Mouse (Mus musculus): ENCODE results near the gene Gzmm. TPM values are rescaled to one million over a fixed set of nuclear protein-coding genes. Genes with fewer than 3 reads are reported as not detected.
A peak's percentile ranks its signal among the peaks of the same experiment; 100 is the strongest.

Gzmm gene
- 0.74 and 1.2 TPM in 2 replicates for polyA plus RNA-seq (2016; fragmentation: Nextera tagmentation; extraction: Ambion mirVana)

- no peak within 1 kb of the TSS for H3K27ac ChIP-seq
- H3K36me3 ChIP-seq: peaks cover 59% of the 10 kb centered on the region
- WGBS: 80% methylated on average over 4 of the region's 4 CpGs
- H3K4me2 ChIP-seq: no peak within 1 kb of the TSS
- H3K4me3 ChIP-seq (replicated peaks): no peak within 1 kb of the TSS
- no peak for ATAC-seq (ENCODE audit: insufficient number of reproducible peaks, insufficient read depth, low FRiP score, low TSS enrichment, low read depth)
- H3K27me3 ChIP-seq: no peaks in the 10 kb centered on the region
- H3K9ac ChIP-seq (replicated peaks): no peak within 1 kb of the TSS
- H3K4me1 ChIP-seq (replicated peaks): peaks cover 4% of the 10 kb centered on the region
- H3K9me3 ChIP-seq: 0 out of 2 replicates have a peak, but pooled peaks cover 7% of the 10 kb centered on the region
Observed at GRCm38 (mm10) chr10:79688720-79689119, at the start of gene Gzmm. Gene Gzmm, plus strand, starts transcription at chr10:79689020.

GRCm38 (mm10) chr10:79645711-79646110 is 43.1 kb upstream of the Gzmm start, which contains the start of gene Odf3l2:
Gene Odf3l2, minus strand, starts transcription at chr10:79645738.
- Histone ChIP-seq H3K4me3 (replicated peaks) (no peak within 1 kb of the TSS), H3K4me1 (replicated peaks) (no peaks in the 10 kb centered on the region; the same call in 1 of the 2 replicates), H3K27ac (no peak within 1 kb of the TSS), H3K9ac (replicated peaks) (no peak within 1 kb of the TSS), H3K4me2 (no peak within 1 kb of the TSS), H3K27me3 (peaks cover 2% of the 10 kb centered on the region; the same call in 1 of the 2 replicates), H3K36me3 (no peaks in the 10 kb centered on the region), H3K9me3 (no peaks in the 10 kb centered on the region)
- WGBS: 66% methylated on average over 8 of the region's 8 CpGs
- no peak for ATAC-seq (ENCODE audit: insufficient number of reproducible peaks, insufficient read depth, low FRiP score, low TSS enrichment, low read depth)

- H3K4me3 ChIP-seq (replicated peaks): no peak overlapping the region
- ATAC-seq (ENCODE audit: insufficient number of reproducible peaks, insufficient read depth, low FRiP score, low TSS enrichment, low read depth): 0 out of 2 replicates have a peak, but pooled peaks have one; percentile 49
- WGBS: 30% methylated on average over 7 of the region's 7 CpGs
- no peak overlapping the region for H3K4me2 ChIP-seq
- H3K27me3 ChIP-seq: peaks cover 16% of the 10 kb centered on the region; the same call in 1 of the 2 replicates
- H3K9me3 ChIP-seq: no peaks in the 10 kb centered on the region
- H3K27ac ChIP-seq: no peak overlapping the region
- H3K36me3 ChIP-seq: no peaks in the 10 kb centered on the region
- H3K4me1 ChIP-seq (replicated peaks): no peaks in the 10 kb centered on the region; the same call in 1 of the 2 replicates
- H3K9ac ChIP-seq (replicated peaks): no peak overlapping the region
Observed at GRCm38 (mm10) chr10:79649070-79649751, 39.6 kb upstream of the Gzmm start.

GRCm38 (mm10) chr10:79652789-79653188 is 36.0 kb upstream of the Gzmm start:
- no peak for ATAC-seq (ENCODE audit: insufficient number of reproducible peaks, insufficient read depth, low FRiP score, low TSS enrichment, low read depth)
- Histone ChIP-seq H3K9me3 (no peaks in the 10 kb centered on the region), H3K27ac (no peak overlapping the region), H3K36me3 (no peaks in the 10 kb centered on the region), H3K27me3 (peaks cover 17% of the 10 kb centered on the region; the same call in 1 of the 2 replicates), H3K9ac (replicated peaks) (no peak overlapping the region), H3K4me1 (replicated peaks) (peaks cover 8% of the 10 kb centered on the region), H3K4me3 (replicated peaks) (no peak overlapping the region), H3K4me2 (no peak overlapping the region)
- 83% methylated on average over 7 of the region's 7 CpGs for WGBS

- Histone ChIP-seq H3K4me3 (replicated peaks) (no peak overlapping the region), H3K27ac (no peak overlapping the region), H3K4me1 (replicated peaks) (peaks cover 8% of the 10 kb centered on the region), H3K9me3 (no peaks in the 10 kb centered on the region), H3K9ac (replicated peaks) (no peak overlapping the region), H3K36me3 (no peaks in the 10 kb centered on the region), H3K4me2 (no peak overlapping the region), H3K27me3 (peaks cover 17% of the 10 kb centered on the region; the same call in 1 of the 2 replicates)
- ATAC-seq (ENCODE audit: insufficient number of reproducible peaks, insufficient read depth, low FRiP score, low TSS enrichment, low read depth): peak; percentile 67; the same call in 1 of the 2 replicates
- WGBS: 24% methylated on average over 1 of the region's 1 CpGs
Observed at GRCm38 (mm10) chr10:79654946-79655395, 33.8 kb upstream of the Gzmm start.

- no peaks in the 10 kb centered on the region for H3K9me3 ChIP-seq
Observed at GRCm38 (mm10) chr10:79658829-79659228, 30.0 kb upstream of the Gzmm start.

GRCm38 (mm10) chr10:79660298-79660697 is 28.5 kb upstream of the Gzmm start:
- peaks cover 5% of the 10 kb centered on the region for H3K4me1 ChIP-seq (replicated peaks)
- ATAC-seq (ENCODE audit: insufficient number of reproducible peaks, insufficient read depth, low FRiP score, low TSS enrichment, low read depth): no peak
- H3K9ac ChIP-seq (replicated peaks): no peak overlapping the region
- no peaks in the 10 kb centered on the region for H3K27me3 ChIP-seq
- H3K27ac ChIP-seq: no peak overlapping the region
- 79% methylated on average over 2 of the region's 2 CpGs for WGBS
- H3K4me3 ChIP-seq (replicated peaks): no peak overlapping the region
- no peaks in the 10 kb centered on the region for H3K36me3 ChIP-seq
- no peaks in the 10 kb centered on the region for H3K9me3 ChIP-seq
- H3K4me2 ChIP-seq: no peak overlapping the region

More at GRCm38 (mm10) chr10:79658829-79659228, 30.0 kb upstream of the Gzmm start:
- WGBS: 22% methylated on average over 4 of the region's 4 CpGs
- Histone ChIP-seq H3K4me2 (no peak overlapping the region), H3K4me1 (replicated peaks) (peaks cover 11% of the 10 kb centered on the region), H3K9ac (replicated peaks) (no peak overlapping the region), H3K27ac (no peak overlapping the region), H3K4me3 (replicated peaks) (no peak overlapping the region), H3K36me3 (no peaks in the 10 kb centered on the region), H3K27me3 (0 out of 2 replicates have a peak, but pooled peaks cover 5% of the 10 kb centered on the region)
- no peak for ATAC-seq (ENCODE audit: insufficient number of reproducible peaks, insufficient read depth, low FRiP score, low TSS enrichment, low read depth)

GRCm38 (mm10) chr10:79661861-79662260 is 27.0 kb upstream of the Gzmm start:
- H3K9me3 ChIP-seq: no peaks in the 10 kb centered on the region
- no peaks in the 10 kb centered on the region for H3K36me3 ChIP-seq
- H3K27ac ChIP-seq: no peak overlapping the region
- no peaks in the 10 kb centered on the region for H3K27me3 ChIP-seq
- no peak overlapping the region for H3K9ac ChIP-seq (replicated peaks)
- H3K4me2 ChIP-seq: no peak overlapping the region
- H3K4me3 ChIP-seq (replicated peaks): no peak overlapping the region
- peaks cover 4% of the 10 kb centered on the region; the same call in 1 of the 2 replicates for H3K4me1 ChIP-seq (replicated peaks)
- WGBS: 52% methylated on average over 2 of the region's 3 CpGs
- no peak for ATAC-seq (ENCODE audit: insufficient number of reproducible peaks, insufficient read depth, low FRiP score, low TSS enrichment, low read depth)

- ATAC-seq (ENCODE audit: insufficient number of reproducible peaks, insufficient read depth, low FRiP score, low TSS enrichment, low read depth): no peak
- no peak within 1 kb of the TSS for H3K27ac ChIP-seq
Observed at GRCm38 (mm10) chr10:79664131-79664665, 24.6 kb upstream of the Gzmm start, which contains the start of gene Madcam1. Gene Madcam1, plus strand, starts transcription at chr10:79664559.

GRCm38 (mm10) chr10:79665051-79665450 is 23.8 kb upstream of the Gzmm start:
- no peaks in the 10 kb centered on the region for H3K27me3 ChIP-seq
- H3K9ac ChIP-seq (replicated peaks): no peak overlapping the region
- 81% methylated on average over 8 of the region's 8 CpGs for WGBS
- no peak overlapping the region for H3K27ac ChIP-seq
- ATAC-seq (ENCODE audit: insufficient number of reproducible peaks, insufficient read depth, low FRiP score, low TSS enrichment, low read depth): no peak
- no peaks in the 10 kb centered on the region for H3K36me3 ChIP-seq
- peaks cover 4% of the 10 kb centered on the region for H3K4me1 ChIP-seq (replicated peaks)
- H3K4me3 ChIP-seq (replicated peaks): no peak overlapping the region
- no peaks in the 10 kb centered on the region for H3K9me3 ChIP-seq
- no peak overlapping the region for H3K4me2 ChIP-seq

More at GRCm38 (mm10) chr10:79664131-79664665, 24.6 kb upstream of the Gzmm start, which contains the start of gene Madcam1:
- no peaks in the 10 kb centered on the region for H3K36me3 ChIP-seq
- H3K4me2 ChIP-seq: no peak within 1 kb of the TSS
- WGBS: 9% methylated on average over 13 of the region's 13 CpGs
- no peaks in the 10 kb centered on the region for H3K9me3 ChIP-seq
- H3K27me3 ChIP-seq: no peaks in the 10 kb centered on the region
- no peak within 1 kb of the TSS for H3K4me3 ChIP-seq (replicated peaks)
- H3K4me1 ChIP-seq (replicated peaks): peaks cover 4% of the 10 kb centered on the region; the same call in 1 of the 2 replicates
- no peak within 1 kb of the TSS for H3K9ac ChIP-seq (replicated peaks)

- Histone ChIP-seq H3K4me2 (no peak overlapping the region), H3K27me3 (no peaks in the 10 kb centered on the region), H3K4me1 (replicated peaks) (peaks cover 19% of the 10 kb centered on the region), H3K27ac (no peak overlapping the region), H3K9me3 (no peaks in the 10 kb centered on the region), H3K4me3 (replicated peaks) (no peak overlapping the region), H3K36me3 (no peaks in the 10 kb centered on the region), H3K9ac (replicated peaks) (no peak overlapping the region)
- no peak for ATAC-seq (ENCODE audit: insufficient number of reproducible peaks, insufficient read depth, low FRiP score, low TSS enrichment, low read depth)
- 67% methylated on average over 9 of the region's 9 CpGs for WGBS
Observed at GRCm38 (mm10) chr10:79666493-79666892, 22.3 kb upstream of the Gzmm start.

All from limb, embryonic 12.5 days (tissue).